Mouse (Mus musculus): Measurements from ENCODE around the gene Dmpk. TPM values are rescaled to one million over a fixed set of nuclear protein-coding genes. Genes with fewer than 3 reads are reported as not detected.

The Dmpk gene
- 10.8 and 13.9 TPM in 2 replicates for polyA plus RNA-seq (2015; fragmentation: Nextera tagmentation; extraction: Ambion mirVana)

GRCm38 (mm10) chr7:19083701-19084100 is at the start of gene Dmpk:
Gene Dmpk, plus strand, starts transcription at chr7:19083849.
- H3K9me3 ChIP-seq: no peaks in the 10 kb centered on the region
- no peak within 1 kb of the TSS for H3K9ac ChIP-seq
- H3K27me3 ChIP-seq (replicated peaks): peaks cover 3% of the 10 kb centered on the region; the same call in 1 of the 2 replicates
- 0 out of 2 replicates have a peak, but pooled peaks have one; percentile 13 for ATAC-seq (replicated peaks)
- no peak within 1 kb of the TSS for H3K4me2 ChIP-seq
- no peak within 1 kb of the TSS for H3K4me3 ChIP-seq
- peaks cover 39% of the 10 kb centered on the region for H3K36me3 ChIP-seq (replicated peaks)
- 50% methylated on average over 10 of the region's 10 CpGs for WGBS
- peaks cover 19% of the 10 kb centered on the region; the same call in 1 of the 2 replicates for H3K4me1 ChIP-seq
- H3K27ac ChIP-seq: no peak within 1 kb of the TSS

GRCm38 (mm10) chr7:19044616-19045015 is 39.0 kb upstream of the Dmpk start:
- H3K27me3 ChIP-seq (replicated peaks): no peaks in the 10 kb centered on the region
- no peak overlapping the region for H3K4me3 ChIP-seq
- no peak overlapping the region for H3K9ac ChIP-seq
- H3K4me1 ChIP-seq: no peaks in the 10 kb centered on the region
- ATAC-seq (replicated peaks): no peak
- WGBS: 98% methylated on average over 6 of the region's 6 CpGs
- H3K27ac ChIP-seq: no peak overlapping the region
- no peak overlapping the region for H3K4me2 ChIP-seq
- peaks cover 91% of the 10 kb centered on the region for H3K36me3 ChIP-seq (replicated peaks)
- H3K9me3 ChIP-seq: no peaks in the 10 kb centered on the region

GRCm38 (mm10) chr7:19046286-19047069 is 37.2 kb upstream of the Dmpk start:
- H3K4me2 ChIP-seq: no peak overlapping the region
- no peaks in the 10 kb centered on the region for H3K9me3 ChIP-seq
- H3K4me3 ChIP-seq: no peak overlapping the region
- peaks cover 82% of the 10 kb centered on the region for H3K36me3 ChIP-seq (replicated peaks)
- no peak overlapping the region for H3K9ac ChIP-seq
- WGBS: 94% methylated on average over 11 of the region's 11 CpGs
- H3K27ac ChIP-seq: no peak overlapping the region
- no peaks in the 10 kb centered on the region for H3K27me3 ChIP-seq (replicated peaks)
- ATAC-seq (replicated peaks): no peak
- H3K4me1 ChIP-seq: no peaks in the 10 kb centered on the region

GRCm38 (mm10) chr7:19048006-19048527 is 35.6 kb upstream of the Dmpk start:
- no peaks in the 10 kb centered on the region for H3K9me3 ChIP-seq
- WGBS: 91% methylated on average over 14 of the region's 14 CpGs
- no peaks in the 10 kb centered on the region for H3K4me1 ChIP-seq
- no peak overlapping the region for H3K27ac ChIP-seq
- no peaks in the 10 kb centered on the region for H3K27me3 ChIP-seq (replicated peaks)
- H3K4me2 ChIP-seq: no peak overlapping the region
- no peak overlapping the region for H3K9ac ChIP-seq
- no peak for ATAC-seq (replicated peaks)
- peaks cover 68% of the 10 kb centered on the region for H3K36me3 ChIP-seq (replicated peaks)
- no peak overlapping the region for H3K4me3 ChIP-seq

GRCm38 (mm10) chr7:19049252-19049651 is 34.4 kb upstream of the Dmpk start:
- Histone ChIP-seq H3K4me3 (no peak overlapping the region), H3K27ac (no peak overlapping the region), H3K4me1 (peaks cover 4% of the 10 kb centered on the region; the same call in 1 of the 2 replicates), H3K4me2 (no peak overlapping the region), H3K9me3 (no peaks in the 10 kb centered on the region), H3K36me3 (replicated peaks) (peaks cover 58% of the 10 kb centered on the region), H3K27me3 (replicated peaks) (no peaks in the 10 kb centered on the region), H3K9ac (no peak overlapping the region)
- 93% methylated on average over 5 of the region's 5 CpGs for WGBS
- no peak for ATAC-seq (replicated peaks)

- no peak overlapping the region for H3K4me3 ChIP-seq
- H3K4me1 ChIP-seq: peaks cover 10% of the 10 kb centered on the region; the same call in 1 of the 2 replicates
- H3K9ac ChIP-seq: no peak overlapping the region
- ATAC-seq (replicated peaks): no peak
- no peaks in the 10 kb centered on the region for H3K27me3 ChIP-seq (replicated peaks)
- H3K4me2 ChIP-seq: no peak overlapping the region
- WGBS: 91% methylated on average over 8 of the region's 8 CpGs
- no peaks in the 10 kb centered on the region for H3K9me3 ChIP-seq
- H3K36me3 ChIP-seq (replicated peaks): peaks cover 49% of the 10 kb centered on the region
- H3K27ac ChIP-seq: no peak overlapping the region
These were observed 33.5 kb upstream of the Dmpk start for GRCm38 (mm10) chr7:19050172-19050571.

GRCm38 (mm10) chr7:19051161-19051560 is 32.5 kb upstream of the Dmpk start:
- peaks cover 10% of the 10 kb centered on the region; the same call in 1 of the 2 replicates for H3K4me1 ChIP-seq
- no peaks in the 10 kb centered on the region for H3K27me3 ChIP-seq (replicated peaks)
- ATAC-seq (replicated peaks): no peak
- no peak overlapping the region for H3K27ac ChIP-seq
- no peak overlapping the region for H3K9ac ChIP-seq
- H3K36me3 ChIP-seq (replicated peaks): peaks cover 40% of the 10 kb centered on the region
- no peak overlapping the region for H3K4me3 ChIP-seq
- no peaks in the 10 kb centered on the region for H3K9me3 ChIP-seq
- no peak overlapping the region for H3K4me2 ChIP-seq
- 79% methylated on average over 4 of the region's 4 CpGs for WGBS

- WGBS: 92% methylated on average over 15 of the region's 15 CpGs
- no peaks in the 10 kb centered on the region for H3K9me3 ChIP-seq
- H3K9ac ChIP-seq: no peak overlapping the region
- no peak overlapping the region for H3K4me2 ChIP-seq
- H3K36me3 ChIP-seq (replicated peaks): peaks cover 26% of the 10 kb centered on the region
- ATAC-seq (replicated peaks): no peak
- peaks cover 10% of the 10 kb centered on the region; the same call in 1 of the 2 replicates for H3K4me1 ChIP-seq
- no peak overlapping the region for H3K4me3 ChIP-seq
- no peak overlapping the region for H3K27ac ChIP-seq
- H3K27me3 ChIP-seq (replicated peaks): no peaks in the 10 kb centered on the region
These were observed 31.1 kb upstream of the Dmpk start for GRCm38 (mm10) chr7:19052345-19053135.

GRCm38 (mm10) chr7:19053136-19053532 is 30.5 kb upstream of the Dmpk start:
- peaks cover 20% of the 10 kb centered on the region for H3K36me3 ChIP-seq (replicated peaks)
- H3K9me3 ChIP-seq: no peaks in the 10 kb centered on the region
- no peak overlapping the region for H3K4me2 ChIP-seq
- no peaks in the 10 kb centered on the region for H3K27me3 ChIP-seq (replicated peaks)
- H3K27ac ChIP-seq: no peak overlapping the region
- peaks cover 10% of the 10 kb centered on the region; the same call in 1 of the 2 replicates for H3K4me1 ChIP-seq
- WGBS: 90% methylated on average over 7 of the region's 7 CpGs
- H3K9ac ChIP-seq: no peak overlapping the region
- H3K4me3 ChIP-seq: no peak overlapping the region
- no peak for ATAC-seq (replicated peaks)

- H3K27ac ChIP-seq: peak within 1 kb of the TSS; percentile 51; the same call in 1 of the 2 replicates
- H3K36me3 ChIP-seq (replicated peaks): peaks cover 13% of the 10 kb centered on the region
- H3K9me3 ChIP-seq: no peaks in the 10 kb centered on the region
- peak; percentile 76 for ATAC-seq (replicated peaks)
- peak within 1 kb of the TSS; percentile 28; the same call in 1 of the 2 replicates for H3K9ac ChIP-seq
- no peaks in the 10 kb centered on the region for H3K27me3 ChIP-seq (replicated peaks)
- H3K4me1 ChIP-seq: peaks cover 10% of the 10 kb centered on the region; the same call in 1 of the 2 replicates
- peak within 1 kb of the TSS; percentile 33 for H3K4me3 ChIP-seq
- 26% methylated on average over 33 of the region's 33 CpGs for WGBS
- H3K4me2 ChIP-seq: peak within 1 kb of the TSS; percentile 54
These were observed 29.4 kb upstream of the Dmpk start, which contains the start of gene Rsph6a for GRCm38 (mm10) chr7:19054047-19054776. Gene Rsph6a, plus strand, starts transcription at chr7:19054690.

GRCm38 (mm10) chr7:19054777-19055076 is 28.9 kb upstream of the Dmpk start:
- Histone ChIP-seq H3K9me3 (no peaks in the 10 kb centered on the region), H3K4me2 (peak overlapping the region; percentile 54), H3K27me3 (replicated peaks) (no peaks in the 10 kb centered on the region), H3K27ac (no peak overlapping the region), H3K4me3 (peak overlapping the region; percentile 33), H3K9ac (peak overlapping the region; percentile 28; the same call in 1 of the 2 replicates), H3K36me3 (replicated peaks) (peaks cover 9% of the 10 kb centered on the region), H3K4me1 (peaks cover 10% of the 10 kb centered on the region; the same call in 1 of the 2 replicates)
- ATAC-seq (replicated peaks): peak; percentile 57
- 63% methylated on average over 9 of the region's 9 CpGs for WGBS
